9 mouse cellular contexts compared by ENCODE assay signal in genomic region chr10:79768400-79768799, GRCm38 (mm10). TPM values are rescaled to one million over a fixed set of nuclear protein-coding genes. Genes with fewer than 3 reads are reported as not detected.
DNase-seq lines count a peak whose midpoint lies in the region; ATAC-seq lines count a peak whose summit lies in the region.
"Had no signal": no experiment of that assay in that cellular context is flagged by ENCODE, and none has a peak within 500 bp of the region (broad histone marks: within the 10 kb centered on the region; RNA-seq: fewer than 3 reads in every experiment).

No protein-coding gene starts in this region.

- no peak overlapping the region for H3K9ac ChIP-seq in embryonic facial prominence, embryonic 15.5 days

- H3K4me2 ChIP-seq in embryonic facial prominence, embryonic 15.5 days (replicated peaks), result peak overlapping the region; percentile 83; the same call in 1 of the 2 replicates

- under 1% methylated on average over 5 of the region's 5 CpGs for WGBS in embryonic facial prominence, embryonic 15.5 days
- WGBS in midbrain, embryonic 10.5 days, result 0% methylated on average over 5 of the region's 5 CpGs

- no peaks in the 10 kb centered on the region for H3K9me3 ChIP-seq in embryonic facial prominence, embryonic 15.5 days (replicated peaks)
- 0 out of 2 replicates have a peak, but pooled peaks cover 4% of the 10 kb centered on the region for H3K9me3 ChIP-seq in midbrain, embryonic 10.5 days (replicated peaks)

- H3K27ac ChIP-seq in embryonic facial prominence, embryonic 15.5 days (replicated peaks), result no peak overlapping the region
- H3K27ac ChIP-seq in midbrain, embryonic 10.5 days (replicated peaks), result no peak overlapping the region; the same call in 1 of the 2 replicates

- peak; percentile 84 for DNase-seq in ES-CJ7 (ENCODE audit: low read depth, low spot score)
- DNase-seq in adrenal gland, postnatal 25 days, result peak; percentile 71
- DNase-seq in heart, postnatal 4 days, result peak; percentile 82
- DNase-seq in left cerebral cortex, postnatal 10 days (ENCODE audit: extremely low spot score in 1 of 2, low spot score in 2 of 2), result peak; percentile 57 to 73
- DNase-seq in midbrain, embryonic 10.5 days (ENCODE audit: low spot score), result peak; percentile 84
- DNase-seq in right cerebral cortex, postnatal 25 days, result peak; percentile 56

- H3K4me3 ChIP-seq in embryonic facial prominence, embryonic 15.5 days (replicated peaks), result no peak overlapping the region
- peak overlapping the region; percentile 98; the same call in 1 of the 2 replicates for H3K4me3 ChIP-seq in midbrain, embryonic 10.5 days

- no peaks in the 10 kb centered on the region for H3K36me3 ChIP-seq in embryonic facial prominence, embryonic 15.5 days
- H3K36me3 ChIP-seq in midbrain, embryonic 10.5 days, result peaks cover 12% of the 10 kb centered on the region

- intact Hi-C loops in left cerebral cortex, postnatal 10 days (cut with DNase I), result loop anchor here (2.0 kb wide), 1 partner anchor 44 kb away; no protein-coding TSS in a partner anchor

- peaks cover 40% of the 10 kb centered on the region for H3K4me1 ChIP-seq in embryonic facial prominence, embryonic 15.5 days
- peaks cover 50% of the 10 kb centered on the region for H3K4me1 ChIP-seq in midbrain, embryonic 10.5 days

- no peaks in the 10 kb centered on the region for H3K27me3 ChIP-seq in embryonic facial prominence, embryonic 15.5 days
- 0 out of 2 replicates have a peak, but pooled peaks cover 9% of the 10 kb centered on the region for H3K27me3 ChIP-seq in midbrain, embryonic 10.5 days (ENCODE audit: low read depth, poor library complexity, severe bottlenecking)

- ATAC-seq in embryonic facial prominence, embryonic 15.5 days (ENCODE audit: insufficient number of reproducible peaks, low FRiP score, low TSS enrichment, low read depth), result no peak
- ATAC-seq in inflammation-experienced regulatory T-cells, adult 6 months, result no peak

RNA-seq across cellular contexts. Expression of gene Rnf126, which starts 1.6 kb away (rescaled TPM):
- total RNA-seq in adrenal gland, postnatal 25 days (2021), result 59.5 and 63.8 TPM in 2 replicates
- 110 and 127 TPM in 2 replicates for polyA plus RNA-seq in embryonic facial prominence, embryonic 15.5 days (2015; fragmentation: Nextera tagmentation; extraction: Ambion mirVana)
- 10 to 100 TPM; 40.3 to 45.9 TPM for total RNA-seq in heart, postnatal 4 days (2021)
- 10 to 100 TPM; 90.7 to 95.8 TPM for total RNA-seq in left cerebral cortex, postnatal 10 days (2021)
- 109 and 118 TPM in 2 replicates for polyA plus RNA-seq in midbrain, embryonic 10.5 days (2016; fragmentation: Nextera tagmentation; extraction: Ambion mirVana)
- 1 to 10 TPM; 2.1 to 2.8 (median 2.7) TPM for polyA plus RNA-seq in inflammation-experienced regulatory T-cells, adult 6 months (2017; shearing (Covaris generic))

RNA-seq across cellular contexts. Expression of gene Fstl3, which starts 8.7 kb away (rescaled TPM):
- total RNA-seq in adrenal gland, postnatal 25 days (2021), result 8.5 and 10.6 TPM in 2 replicates
- 20.1 and 20.2 TPM in 2 replicates for polyA plus RNA-seq in embryonic facial prominence, embryonic 15.5 days (2015; fragmentation: Nextera tagmentation; extraction: Ambion mirVana)
- 10 to 100 TPM; 10.3 TPM for total RNA-seq in heart, postnatal 4 days (2021)
- total RNA-seq in left cerebral cortex, postnatal 10 days (2021), result 1 to 10 TPM; 1.7 to 2.6 TPM
- polyA plus RNA-seq in midbrain, embryonic 10.5 days (2016; fragmentation: Nextera tagmentation; extraction: Ambion mirVana), result 1.1 and 1.8 TPM in 2 replicates
- polyA plus RNA-seq in inflammation-experienced regulatory T-cells, adult 6 months (2017; shearing (Covaris generic)), result 1 to 10 TPM in 1 of 3 experiments, under 1 TPM in 1, not detected in 1; 0.21 to 1.2 TPM

RNA-seq across cellular contexts. Expression of gene Fgf22, which starts 13.5 kb away (rescaled TPM):
- not detected in 2 replicates for total RNA-seq in adrenal gland, postnatal 25 days (2021)
- polyA plus RNA-seq in embryonic facial prominence, embryonic 15.5 days (2015; fragmentation: Nextera tagmentation; extraction: Ambion mirVana), result 2.5 and 3.9 TPM in 2 replicates
- not detected for total RNA-seq in heart, postnatal 4 days (2021)
- 1 to 10 TPM; 1.9 to 3.0 TPM for total RNA-seq in left cerebral cortex, postnatal 10 days (2021)
- polyA plus RNA-seq in midbrain, embryonic 10.5 days (2016; fragmentation: Nextera tagmentation; extraction: Ambion mirVana), result 0.27 and 0.42 TPM in 2 replicates
- under 1 TPM in 1 of 3 experiments, not detected in 2; 0.24 TPM for polyA plus RNA-seq in inflammation-experienced regulatory T-cells, adult 6 months (2017; shearing (Covaris generic))
- polyA plus RNA-seq: liver, embryonic 16.5 days had no signal

RNA-seq across cellular contexts. Expression of gene Polrmt, which starts 22.0 kb away (rescaled TPM):
- total RNA-seq in adrenal gland, postnatal 25 days (2021), result 70.4 and 74.1 TPM in 2 replicates
- polyA plus RNA-seq in embryonic facial prominence, embryonic 15.5 days (2015; fragmentation: Nextera tagmentation; extraction: Ambion mirVana), result 41.6 and 46.6 TPM in 2 replicates
- 10 to 100 TPM; 35.4 to 39.6 TPM for total RNA-seq in heart, postnatal 4 days (2021)
- 10 to 100 TPM; 40.1 to 43.7 TPM for total RNA-seq in left cerebral cortex, postnatal 10 days (2021)
- 48.6 and 51.7 TPM in 2 replicates for polyA plus RNA-seq in midbrain, embryonic 10.5 days (2016; fragmentation: Nextera tagmentation; extraction: Ambion mirVana)
- 10 to 100 TPM; 10.6 to 19.2 (median 17.1) TPM for polyA plus RNA-seq in inflammation-experienced regulatory T-cells, adult 6 months (2017; shearing (Covaris generic))

RNA-seq across cellular contexts. Expression of gene Prss57, which starts 22.4 kb away (rescaled TPM):
- not detected in 2 replicates for total RNA-seq in adrenal gland, postnatal 25 days (2021)
- 0.07 TPM in 1 of 2 replicates, not detected in the other for polyA plus RNA-seq in embryonic facial prominence, embryonic 15.5 days (2015; fragmentation: Nextera tagmentation; extraction: Ambion mirVana)
- not detected for total RNA-seq in heart, postnatal 4 days (2021)
- under 1 TPM; 0.32 to 0.54 TPM for total RNA-seq in left cerebral cortex, postnatal 10 days (2021)
- 0.05 TPM in 1 of 2 replicates, not detected in the other for polyA plus RNA-seq in midbrain, embryonic 10.5 days (2016; fragmentation: Nextera tagmentation; extraction: Ambion mirVana)
- polyA plus RNA-seq in inflammation-experienced regulatory T-cells, adult 6 months (2017; shearing (Covaris generic)), result 1 to 10 TPM in 1 of 3 experiments, under 1 TPM in 1, not detected in 1; 0.57 to 1.1 TPM
